Mouse (Mus musculus): ENCODE measurements at regions not wholly inside any gene's neighbourhood (a gene's known extent, or its start where the extent isn't known, plus 50 kb on each side); places are given as distances from the start of the nearest gene placed in this dataset.

DNA sequence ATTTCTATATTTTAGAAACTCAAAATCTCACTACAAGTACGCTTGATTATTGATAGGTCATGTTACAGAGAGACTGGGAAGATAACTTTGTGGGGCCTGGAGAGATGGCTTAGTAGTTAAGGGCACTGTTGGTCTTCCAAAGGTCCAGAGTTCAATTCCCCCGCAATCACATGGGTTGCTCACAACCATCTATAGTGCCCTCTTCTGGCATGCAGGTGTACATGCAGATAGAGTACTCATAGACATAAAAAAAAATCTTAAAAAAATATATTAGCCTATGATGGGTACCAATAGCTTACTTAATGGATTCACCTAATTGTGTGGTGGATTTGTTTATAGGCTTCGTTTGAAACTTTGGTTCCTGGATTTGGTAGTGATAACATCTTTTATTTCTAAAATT is 654.2 kb upstream of the Marcks start:
- DNase-seq (ENCODE audit: low read depth), result no peak
- TF ChIP-seq CTCF (IDR thresholded peaks at IDR 0.05; ENCODE audit: borderline replicate concordance, extremely low read depth, insufficient read depth, insufficient read length) (no peak; the same call in 1 of the 2 replicates), POLR2A (IDR thresholded peaks at IDR 0.05; ENCODE audit: borderline replicate concordance, extremely low read depth, insufficient read depth, insufficient read length, poor library complexity, severe bottlenecking) (no peak)

DNA sequence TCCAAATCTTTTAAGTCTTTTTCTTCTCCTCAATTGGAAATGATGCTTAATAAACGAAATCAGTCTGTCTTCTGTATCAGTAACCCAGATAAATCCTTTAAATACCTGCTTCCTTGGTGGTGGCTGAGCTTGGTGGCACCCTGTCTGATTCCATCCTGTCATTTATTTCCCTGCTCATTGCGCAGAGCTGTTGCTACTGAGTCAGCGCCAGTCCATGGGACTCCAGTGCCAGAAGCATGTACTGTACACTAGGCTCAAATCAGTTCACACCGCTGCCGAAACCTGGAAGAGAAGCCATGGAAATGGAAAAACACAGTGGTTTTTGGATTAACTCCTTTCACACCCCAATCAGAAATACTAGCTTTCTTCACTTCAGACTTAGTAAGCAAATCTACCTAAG is 649.3 kb upstream of the Marcks start:
- TF ChIP-seq CTCF (IDR thresholded peaks at IDR 0.05; ENCODE audit: borderline replicate concordance, extremely low read depth, insufficient read depth, insufficient read length) (no peak), POLR2A (IDR thresholded peaks at IDR 0.05; ENCODE audit: borderline replicate concordance, extremely low read depth, insufficient read depth, insufficient read length, poor library complexity, severe bottlenecking) (no peak)
- peak; percentile 18 for DNase-seq (ENCODE audit: low read depth)

DNA sequence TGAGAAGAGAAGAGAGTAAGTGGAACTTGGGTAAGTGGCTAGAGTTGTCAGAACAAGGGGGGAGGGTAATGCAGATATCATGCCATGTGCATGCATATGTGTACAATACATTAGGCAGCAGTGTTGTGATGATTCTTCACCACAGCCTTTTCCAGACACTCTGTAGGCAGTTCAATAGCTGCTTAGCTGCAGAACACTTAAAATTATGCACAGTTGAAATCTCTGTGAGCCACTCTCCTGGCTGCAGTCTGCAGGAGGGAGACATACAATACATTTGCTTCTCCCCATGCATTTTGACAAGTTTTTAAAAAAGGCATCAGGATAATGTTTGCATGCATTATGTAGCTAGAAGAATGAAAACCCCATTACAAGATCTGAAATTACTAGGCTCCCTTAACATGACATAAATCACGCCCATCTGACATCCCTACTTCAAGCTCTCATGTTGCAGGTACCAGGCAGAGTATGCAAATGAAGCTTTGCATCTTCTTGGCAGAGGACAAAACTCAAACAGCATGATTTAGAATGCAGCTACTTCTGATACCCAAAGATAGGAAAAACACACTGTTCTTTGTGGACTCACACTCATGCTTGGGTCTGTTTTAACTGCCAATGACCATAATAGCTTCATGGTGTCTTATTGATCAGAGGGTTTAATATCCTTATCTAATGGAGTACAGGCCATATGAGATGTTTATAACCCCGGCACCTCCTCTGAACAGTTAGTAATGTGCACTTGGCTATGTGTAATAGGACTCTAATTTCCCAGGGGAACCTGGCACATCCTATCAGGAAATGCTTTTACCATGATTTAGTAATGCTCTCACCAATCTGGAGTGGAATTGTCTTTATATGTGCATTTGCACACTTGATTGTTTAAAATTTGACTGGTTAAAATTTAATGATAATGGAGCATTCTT is 640.9 kb upstream of the Marcks start:
- DNase-seq (ENCODE audit: low read depth), result peak; percentile 68
- no peak for TF ChIP-seq POLR2A (IDR thresholded peaks at IDR 0.05; ENCODE audit: borderline replicate concordance, extremely low read depth, insufficient read depth, insufficient read length, poor library complexity, severe bottlenecking)
- TF ChIP-seq CTCF (IDR thresholded peaks at IDR 0.05; ENCODE audit: borderline replicate concordance, extremely low read depth, insufficient read depth, insufficient read length), result no peak

DNA sequence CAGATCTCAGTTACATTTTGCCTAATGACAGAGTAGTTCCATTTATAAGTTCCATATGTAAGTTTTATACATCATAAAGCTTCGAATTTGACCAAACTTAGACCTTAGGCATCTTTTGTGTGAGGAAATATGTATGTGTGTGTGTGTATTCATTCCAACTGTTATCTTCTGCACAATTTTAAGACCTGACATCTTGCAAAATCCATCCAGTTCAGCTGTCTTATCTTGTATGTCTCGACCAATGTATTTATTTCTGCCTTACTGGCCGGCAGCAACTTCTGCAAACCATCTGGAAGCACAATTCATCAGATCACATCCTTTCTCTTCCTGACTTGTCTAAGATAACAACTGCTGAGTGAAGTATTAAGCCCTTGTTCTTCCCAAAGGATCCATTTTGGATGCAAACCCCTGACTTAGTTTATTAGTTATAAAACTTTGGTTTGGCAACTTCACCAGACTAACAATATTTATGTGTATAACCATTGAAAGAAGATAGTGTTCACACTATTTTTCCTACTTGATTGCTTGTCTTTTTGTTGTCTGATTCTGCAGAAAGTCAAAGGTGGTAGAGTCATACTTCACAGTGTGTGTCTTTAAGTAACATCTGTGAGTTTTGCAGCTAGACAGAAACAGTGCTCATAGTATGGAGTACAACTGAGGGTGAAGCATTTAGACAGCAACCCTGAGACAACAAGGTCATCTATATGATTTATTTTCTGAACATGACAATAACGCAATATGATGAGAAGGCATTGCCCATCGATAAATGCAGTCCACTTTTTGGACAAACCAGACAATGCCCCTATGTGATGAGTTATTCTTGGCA is 622.0 kb upstream of the Marcks start:
- DNase-seq (ENCODE audit: low read depth), result no peak
- no peak for TF ChIP-seq POLR2A (IDR thresholded peaks at IDR 0.05; ENCODE audit: borderline replicate concordance, extremely low read depth, insufficient read depth, insufficient read length, poor library complexity, severe bottlenecking)

DNA sequence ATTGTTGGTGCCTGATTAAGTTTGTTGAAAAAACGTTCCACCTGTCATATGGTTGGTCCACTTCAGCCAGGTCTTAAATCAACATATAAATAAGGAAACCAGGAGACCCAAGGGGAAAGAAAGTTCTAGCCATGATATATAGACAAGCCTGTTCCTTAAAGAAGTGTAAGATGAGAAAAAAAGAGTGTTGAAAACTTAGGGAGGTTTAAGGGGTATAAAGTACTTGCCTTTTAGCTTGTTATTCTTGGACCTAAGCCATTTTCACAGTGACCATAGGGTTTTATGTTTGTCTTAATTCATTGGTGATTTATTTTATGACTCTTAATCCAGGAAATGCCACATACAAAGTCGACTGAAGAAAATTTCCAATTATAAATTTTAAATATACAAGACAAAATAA is 602.9 kb upstream of the Marcks start:
- no peak for TF ChIP-seq POLR2A (IDR thresholded peaks at IDR 0.05; ENCODE audit: borderline replicate concordance, extremely low read depth, insufficient read depth, insufficient read length, poor library complexity, severe bottlenecking)
- TF ChIP-seq CTCF (IDR thresholded peaks at IDR 0.05; ENCODE audit: borderline replicate concordance, extremely low read depth, insufficient read depth, insufficient read length), result no peak
- no peak for DNase-seq (ENCODE audit: low read depth)

DNA sequence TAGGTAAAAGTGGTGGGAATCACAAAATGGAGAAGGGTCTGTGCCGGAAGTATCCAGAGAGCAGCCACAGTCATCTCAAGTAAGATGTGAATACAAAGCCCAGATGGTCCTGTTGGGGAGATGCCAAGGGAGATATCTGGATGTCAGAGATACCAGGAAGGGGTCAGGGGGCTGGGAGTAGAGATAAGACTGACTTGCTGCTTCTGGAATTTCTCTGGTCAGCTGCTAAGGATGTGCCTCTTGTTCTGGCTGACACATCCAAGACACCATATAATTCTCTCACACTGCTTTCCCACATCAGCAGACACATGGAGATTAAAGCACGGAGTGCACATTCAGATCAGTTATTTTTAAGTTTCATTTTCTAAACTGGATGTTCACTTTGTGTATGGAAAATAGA is 600.3 kb upstream of the Marcks start:
- no peak for TF ChIP-seq CTCF (IDR thresholded peaks at IDR 0.05; ENCODE audit: borderline replicate concordance, extremely low read depth, insufficient read depth, insufficient read length)
- no peak for TF ChIP-seq POLR2A (IDR thresholded peaks at IDR 0.05; ENCODE audit: borderline replicate concordance, extremely low read depth, insufficient read depth, insufficient read length, poor library complexity, severe bottlenecking)
- DNase-seq (ENCODE audit: low read depth), result no peak

DNA sequence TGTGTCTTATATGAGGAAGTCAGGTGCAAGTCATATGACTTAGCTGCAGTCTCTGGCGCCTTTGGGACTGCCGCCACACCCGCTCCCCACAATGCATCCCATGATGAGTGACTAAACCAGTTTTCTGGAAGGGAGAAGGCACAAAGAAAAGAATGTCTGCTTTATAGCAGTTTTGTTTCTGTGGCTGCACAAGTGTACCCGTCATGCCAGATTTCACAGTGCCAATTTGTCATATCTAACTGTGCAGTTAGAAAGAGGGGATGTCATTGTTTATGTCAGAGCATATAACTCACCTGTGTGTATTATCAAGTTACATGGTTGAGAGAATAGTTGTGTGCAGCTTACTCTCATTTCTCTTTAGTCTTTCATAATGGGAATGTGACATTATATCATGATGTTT is 586.9 kb upstream of the Marcks start:
- peak; percentile 6 for DNase-seq (ENCODE audit: low read depth)
- TF ChIP-seq POLR2A (IDR thresholded peaks at IDR 0.05; ENCODE audit: borderline replicate concordance, extremely low read depth, insufficient read depth, insufficient read length, poor library complexity, severe bottlenecking) (no peak), CTCF (IDR thresholded peaks at IDR 0.05; ENCODE audit: borderline replicate concordance, extremely low read depth, insufficient read depth, insufficient read length) (no peak)

DNA sequence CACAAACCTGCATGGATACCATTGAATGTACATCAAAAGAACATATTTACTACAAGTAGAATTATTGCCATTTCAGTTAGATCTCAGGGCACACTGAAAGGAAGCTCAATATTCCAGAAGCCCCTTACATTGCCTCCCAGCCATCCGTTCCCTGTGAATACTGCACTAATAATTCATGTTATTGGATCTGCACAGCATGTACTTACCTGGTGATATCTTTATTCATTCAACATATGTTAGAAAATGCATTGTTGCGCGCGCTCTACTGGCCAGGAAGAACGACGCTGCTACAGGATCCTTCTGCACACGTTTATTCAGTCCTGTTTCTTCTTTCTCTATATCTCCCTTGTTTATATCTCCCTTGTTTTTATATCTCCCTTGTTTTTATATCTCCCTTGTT is 586.3 kb upstream of the Marcks start:
- peak; percentile 30 for DNase-seq (ENCODE audit: low read depth)

DNA sequence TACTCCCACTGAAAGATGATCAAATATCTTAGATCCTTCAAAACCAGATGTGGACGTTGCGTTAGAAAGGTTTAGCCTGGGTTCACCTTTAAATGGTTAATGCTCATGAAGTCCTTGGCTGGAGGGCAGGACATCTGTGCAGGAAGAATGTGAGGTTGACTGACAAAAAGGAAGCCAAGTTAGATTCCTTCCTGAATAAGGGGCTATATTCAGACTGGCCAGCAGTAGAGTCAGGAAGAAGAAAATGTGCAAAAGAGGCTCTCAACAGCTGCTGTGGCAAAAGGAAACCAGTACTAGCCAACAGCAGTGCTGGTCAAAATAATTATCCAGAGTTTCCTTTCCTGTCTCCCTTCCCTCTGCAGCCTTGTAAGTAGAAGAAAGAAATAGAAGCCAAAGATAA is 582.0 kb upstream of the Marcks start:
- DNase-seq (ENCODE audit: low read depth), result no peak
- TF ChIP-seq POLR2A (IDR thresholded peaks at IDR 0.05; ENCODE audit: borderline replicate concordance, extremely low read depth, insufficient read depth, insufficient read length, poor library complexity, severe bottlenecking), result no peak
- no peak for TF ChIP-seq CTCF (IDR thresholded peaks at IDR 0.05; ENCODE audit: borderline replicate concordance, extremely low read depth, insufficient read depth, insufficient read length)

DNA sequence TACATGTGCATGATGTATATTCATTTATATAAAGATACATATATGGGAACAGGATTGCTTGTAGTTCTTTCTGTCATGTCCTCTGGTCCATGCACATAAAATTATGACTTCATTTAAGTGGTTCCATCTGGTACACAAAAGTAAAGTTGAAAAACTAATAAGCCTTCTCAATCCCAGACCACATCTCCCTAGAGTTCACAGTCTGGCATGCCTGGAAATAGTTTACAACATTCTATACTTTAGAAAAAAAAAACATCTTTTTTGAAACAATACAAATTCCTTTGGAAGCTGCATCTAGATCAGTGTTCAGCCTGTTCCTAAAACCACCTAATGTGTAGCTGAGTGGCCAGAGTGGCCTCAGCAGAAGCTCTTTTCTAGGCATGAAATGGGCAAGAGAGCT is 578.2 kb upstream of the Marcks start:
- TF ChIP-seq CTCF (IDR thresholded peaks at IDR 0.05; ENCODE audit: borderline replicate concordance, extremely low read depth, insufficient read depth, insufficient read length), result no peak
- no peak for TF ChIP-seq POLR2A (IDR thresholded peaks at IDR 0.05; ENCODE audit: borderline replicate concordance, extremely low read depth, insufficient read depth, insufficient read length, poor library complexity, severe bottlenecking)
- no peak for DNase-seq (ENCODE audit: low read depth)

DNA sequence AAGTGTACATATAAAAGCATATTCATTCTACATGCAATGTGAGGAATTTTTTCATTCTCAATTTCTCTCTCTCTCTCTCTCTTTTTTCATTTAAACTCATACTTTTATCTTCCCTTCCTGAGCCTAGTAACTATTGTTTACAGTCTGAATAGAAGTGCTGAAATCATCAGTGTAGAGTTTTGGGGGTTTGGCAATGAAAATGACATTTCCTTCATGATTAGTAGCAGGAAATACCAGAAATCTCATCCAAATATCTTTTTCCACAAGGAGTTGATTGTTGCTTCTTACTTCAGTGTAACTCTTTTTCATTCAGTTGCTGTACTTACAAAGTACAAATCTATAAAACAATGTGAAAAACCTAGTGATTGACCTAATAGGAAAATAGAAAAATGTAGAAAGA is 572.7 kb upstream of the Marcks start:
- TF ChIP-seq CTCF (IDR thresholded peaks at IDR 0.05; ENCODE audit: borderline replicate concordance, extremely low read depth, insufficient read depth, insufficient read length), result no peak
- TF ChIP-seq POLR2A (IDR thresholded peaks at IDR 0.05; ENCODE audit: borderline replicate concordance, extremely low read depth, insufficient read depth, insufficient read length, poor library complexity, severe bottlenecking), result no peak
- no peak for DNase-seq (ENCODE audit: low read depth)
